Mouse (Mus musculus) myocyte (in vitro differentiated cells): ENCODE data around the gene Nim1k.

Source experiments
- CEBPB ChIP-seq: IDR thresholded peaks from 2 replicates; pipeline ENCODE4 v1.6.1; 2011; ENCODE audit warnings: mild to moderate bottlenecking, moderate library complexity; ENCODE audit not compliant: poor library complexity, insufficient read depth, severe bottlenecking
- MAX ChIP-seq: IDR thresholded peaks from one replicate; pipeline ENCODE4 v1.6.1; 2011; ENCODE audit warnings: low read depth, mild to moderate bottlenecking, control low read depth
- POLR2A ChIP-seq: IDR thresholded peaks from one replicate; pipeline ENCODE4 v1.6.1; 2011; ENCODE audit warnings: low read depth, mild to moderate bottlenecking, control low read depth, moderate library complexity; ENCODE audit not compliant: insufficient read length
- POLR2AphosphoS2 ChIP-seq: IDR thresholded peaks from one replicate; pipeline ENCODE4 v1.6.1; 2011; ENCODE audit warnings: low read depth, control low read depth; ENCODE audit not compliant: insufficient read length
- TCF12 ChIP-seq: IDR thresholded peaks from one replicate; pipeline ENCODE4 v1.6.1; 2011; ENCODE audit warnings: mild to moderate bottlenecking, control low read depth; ENCODE audit not compliant: poor library complexity, insufficient read depth, severe bottlenecking

- TF ChIP-seq POLR2A (no peak), MAX (no peak), TCF12 (no peak), CEBPB (no peak), POLR2AphosphoS2 (peak; percentile 10)
These were observed 43.2 kb downstream of the Nim1k start for GRCm38 (mm10) chr13:119712463-119712862.
